Mouse (Mus musculus) midbrain, embryonic 14.5 days (tissue): ENCODE results near the gene Gadd45b. TPM values are rescaled to one million over a fixed set of nuclear protein-coding genes. Genes with fewer than 3 reads are reported as not detected.

Experiments
- ATAC-seq: fragments of 200-750 bp; cut with Nextera tagmentation; 2 replicates; pipeline ENCODE4 v1.8.0; 2017; ENCODE audit warnings: moderate number of reproducible peaks, moderate library complexity; ENCODE audit not compliant: low FRiP score, low TSS enrichment
- DNase-seq: peaks from one replicate; pipeline ENCODE4 v3.0.0-alpha.2; 2015
- H3K27ac ChIP-seq: fragments of 300-500 bp; sonication (generic); replicated peaks from 2 replicates; pipeline ENCODE4 v1.5.1; 2014; ENCODE audit warnings: mild to moderate bottlenecking, low read depth, low read length, moderate library complexity
- H3K27me3 ChIP-seq: fragments of 300-500 bp; sonication (generic); 2 replicates; pipeline ENCODE4 v1.6.1; 2014; ENCODE audit warnings: low read length, control low read depth, mixed read lengths; ENCODE audit not compliant: control insufficient read depth, insufficient read depth
- H3K36me3 ChIP-seq: fragments of 300-500 bp; sonication (generic); 2 replicates; pipeline ENCODE4 v1.6.1; 2014; ENCODE audit warnings: low read length, control low read depth; ENCODE audit not compliant: control insufficient read depth, insufficient read depth
- H3K4me1 ChIP-seq: fragments of 300-500 bp; sonication (generic); 2 replicates; pipeline ENCODE4 v1.6.1; 2014; ENCODE audit warnings: mild to moderate bottlenecking, antibody characterized with exemption, low read length, control low read depth; ENCODE audit not compliant: control insufficient read depth, insufficient read depth
- H3K4me2 ChIP-seq: fragments of 300-500 bp; sonication (generic); 2 replicates; pipeline ENCODE4 v1.6.1; 2014; ENCODE audit warnings: mild to moderate bottlenecking, low read length, moderate library complexity
- H3K4me3 ChIP-seq: fragments of 300-500 bp; sonication (generic); replicated peaks from 2 replicates; pipeline ENCODE4 v1.5.1; 2014; ENCODE audit warnings: low read depth, low read length
- H3K9ac ChIP-seq: fragments of 300-500 bp; sonication (generic); replicated peaks from 2 replicates; pipeline ENCODE4 v1.6.1; 2014; ENCODE audit warnings: mild to moderate bottlenecking, low read length, moderate library complexity
- H3K9me3 ChIP-seq: fragments of 300-500 bp; sonication (generic); 2 replicates; pipeline ENCODE4 v1.6.1; 2016; ENCODE audit warnings: low read length, control low read depth, mixed read lengths; ENCODE audit not compliant: control insufficient read depth
- WGBS: fragments of 180-500 bp; shearing (Covaris S2); extraction: QIAGEN DNeasy Blood & Tissue Kit; methylation state at CpG from one replicate; pipeline ENCODE4 v1.1.7; 2014; 5-methylcytosine and 5-hydroxymethylcytosine counted together
- polyA plus RNA-seq: library from polyadenylated mRNA; unstranded; fragments of >200 nt; fragmentation: Nextera tagmentation; extraction: Ambion mirVana; gene quantifications from 2 replicates; pipeline ENCODE4 v1.2.1, GENCODE M21; 2014

The Gadd45b gene
- polyA plus RNA-seq, 1 experiment from 2014 or later: 8.0 TPM

- no peaks in the 10 kb centered on the region for H3K36me3 ChIP-seq
- H3K4me3 ChIP-seq: no peak overlapping the region
- H3K27me3 ChIP-seq: no peaks in the 10 kb centered on the region
- H3K9ac ChIP-seq: no peak overlapping the region
- no peaks in the 10 kb centered on the region for H3K4me1 ChIP-seq
- H3K9me3 ChIP-seq: no peaks in the 10 kb centered on the region
- 78% methylated on average over 5 of the region's 5 CpGs for WGBS
- DNase-seq (no peak), ATAC-seq (no peak)
- no peak overlapping the region for H3K4me2 ChIP-seq
- no peak overlapping the region for H3K27ac ChIP-seq
These were observed 32.7 kb downstream of the Gadd45b start for GRCm38 (mm10) chr10:80962585-80962984.

DNA sequence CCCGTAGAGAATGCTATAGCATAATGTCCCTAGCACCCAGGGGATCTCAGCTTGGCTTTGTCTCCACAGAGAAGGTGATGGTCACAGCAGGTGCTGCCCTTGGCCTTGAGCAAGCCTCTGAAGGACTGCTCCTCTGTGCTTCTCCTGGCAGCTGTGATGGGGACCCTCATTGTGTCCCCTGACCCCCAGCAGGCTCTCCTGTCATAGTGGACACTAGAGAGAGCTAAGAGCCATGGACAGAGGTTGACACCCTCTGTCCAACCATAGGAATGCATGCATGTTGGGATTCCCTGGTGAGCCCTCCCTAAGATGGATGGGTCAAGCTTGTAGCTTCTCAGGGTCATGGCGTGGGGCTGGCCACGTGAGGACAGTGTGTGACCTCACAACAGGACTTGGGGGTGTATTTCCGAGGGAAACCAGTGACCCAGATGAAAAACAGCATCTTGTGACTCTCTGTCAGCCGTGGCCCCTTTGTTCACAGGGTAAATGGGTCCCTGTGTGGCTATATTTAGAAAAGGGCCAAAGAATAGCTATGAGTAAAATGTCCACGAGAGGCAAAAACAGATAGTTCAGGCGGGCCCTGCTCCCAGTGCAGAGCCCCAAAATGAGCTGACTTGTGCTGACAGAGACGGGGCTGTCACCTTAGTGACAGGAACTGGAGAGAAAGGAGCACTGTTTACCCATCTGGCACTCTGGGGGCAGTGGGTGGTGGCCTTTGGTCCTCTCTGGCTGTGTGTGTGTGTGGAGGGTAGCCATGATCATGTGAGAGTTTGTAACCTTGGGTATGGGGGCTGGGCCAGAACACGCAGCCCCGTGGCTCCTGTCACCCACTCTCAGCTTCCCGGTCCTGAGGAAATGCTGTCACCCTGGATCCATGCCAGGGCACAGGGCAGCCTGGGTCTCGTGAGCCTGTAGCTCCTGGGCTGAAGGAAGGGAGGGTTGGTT, 33.4 kb downstream of the Gadd45b start:
- WGBS: 62% methylated on average over 12 of the region's 12 CpGs
- Histone ChIP-seq H3K36me3 (no peaks in the 10 kb centered on the region), H3K4me2 (no peak overlapping the region), H3K9me3 (no peaks in the 10 kb centered on the region), H3K4me1 (no peaks in the 10 kb centered on the region), H3K4me3 (no peak overlapping the region), H3K27ac (no peak overlapping the region), H3K9ac (no peak overlapping the region), H3K27me3 (no peaks in the 10 kb centered on the region)
- no peak for DNase-seq
- ATAC-seq: no peak

GRCm38 (mm10) chr10:80966296-80966695, 36.4 kb downstream of the Gadd45b start:
- DNase-seq (no peak), ATAC-seq (no peak)
- Histone ChIP-seq H3K4me1 (no peaks in the 10 kb centered on the region), H3K36me3 (no peaks in the 10 kb centered on the region), H3K4me3 (no peak overlapping the region), H3K9ac (no peak overlapping the region), H3K9me3 (no peaks in the 10 kb centered on the region), H3K27ac (no peak overlapping the region), H3K4me2 (no peak overlapping the region), H3K27me3 (no peaks in the 10 kb centered on the region)
- 70% methylated on average over 12 of the region's 12 CpGs for WGBS

- Histone ChIP-seq H3K9me3 (no peaks in the 10 kb centered on the region), H3K27me3 (no peaks in the 10 kb centered on the region), H3K4me1 (no peaks in the 10 kb centered on the region), H3K9ac (no peak overlapping the region), H3K4me2 (no peak overlapping the region), H3K4me3 (no peak overlapping the region), H3K36me3 (no peaks in the 10 kb centered on the region), H3K27ac (no peak overlapping the region)
- 70% methylated on average over 3 of the region's 3 CpGs for WGBS
- ATAC-seq: no peak
- peak; percentile 58 for DNase-seq
These were observed 37.3 kb downstream of the Gadd45b start for GRCm38 (mm10) chr10:80967101-80967656.

- DNase-seq (no peak), ATAC-seq (no peak)
- H3K27ac ChIP-seq: no peak overlapping the region
- no peaks in the 10 kb centered on the region for H3K9me3 ChIP-seq
- no peak overlapping the region for H3K9ac ChIP-seq
- WGBS: 85% methylated on average over 4 of the region's 4 CpGs
- H3K36me3 ChIP-seq: no peaks in the 10 kb centered on the region
- H3K4me2 ChIP-seq: no peak overlapping the region
- H3K4me3 ChIP-seq: no peak overlapping the region
- no peaks in the 10 kb centered on the region for H3K27me3 ChIP-seq
- peaks cover 6% of the 10 kb centered on the region; the same call in 1 of the 2 replicates for H3K4me1 ChIP-seq
These were observed 38.2 kb downstream of the Gadd45b start for GRCm38 (mm10) chr10:80968106-80968505.

- Histone ChIP-seq H3K9me3 (no peaks in the 10 kb centered on the region), H3K4me1 (peaks cover 6% of the 10 kb centered on the region; the same call in 1 of the 2 replicates), H3K27me3 (no peaks in the 10 kb centered on the region), H3K36me3 (no peaks in the 10 kb centered on the region), H3K4me3 (no peak overlapping the region), H3K4me2 (no peak overlapping the region), H3K9ac (no peak overlapping the region), H3K27ac (no peak overlapping the region)
- DNase-seq (no peak), ATAC-seq (no peak)
- 80% methylated on average over 3 of the region's 3 CpGs for WGBS
These were observed 39.4 kb downstream of the Gadd45b start for GRCm38 (mm10) chr10:80969298-80969697.

GRCm38 (mm10) chr10:80970159-80970558, 40.3 kb downstream of the Gadd45b start:
- Histone ChIP-seq H3K4me3 (no peak overlapping the region), H3K9me3 (no peaks in the 10 kb centered on the region), H3K4me1 (peaks cover 6% of the 10 kb centered on the region; the same call in 1 of the 2 replicates), H3K36me3 (no peaks in the 10 kb centered on the region), H3K9ac (no peak overlapping the region), H3K4me2 (no peak overlapping the region), H3K27me3 (no peaks in the 10 kb centered on the region), H3K27ac (no peak overlapping the region)
- ATAC-seq: no peak
- 82% methylated on average over 8 of the region's 8 CpGs for WGBS
- no peak for DNase-seq

DNA sequence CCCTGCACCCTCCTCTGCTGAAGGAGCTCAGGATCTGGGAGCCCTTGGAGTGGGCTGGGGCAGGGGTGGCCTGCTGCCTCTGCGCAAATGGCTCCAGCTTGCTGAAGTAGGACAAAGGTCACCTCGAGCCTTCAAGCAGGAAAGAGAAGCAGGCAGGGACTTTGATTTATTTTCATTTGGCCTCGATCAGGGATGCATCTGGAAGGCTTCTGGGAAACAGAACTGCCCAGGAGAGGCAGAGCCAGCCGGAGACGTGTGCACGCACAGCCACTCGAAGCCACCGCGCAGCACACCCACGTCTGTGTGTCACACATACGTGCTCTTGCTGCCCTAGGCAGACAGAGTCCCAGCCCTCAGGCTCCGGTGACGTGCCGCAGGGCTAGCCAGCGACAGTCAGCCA, 41.7 kb downstream of the Gadd45b start:
- Histone ChIP-seq H3K27ac (no peak overlapping the region), H3K4me1 (peaks cover 6% of the 10 kb centered on the region; the same call in 1 of the 2 replicates), H3K4me2 (no peak overlapping the region), H3K9ac (no peak overlapping the region), H3K9me3 (no peaks in the 10 kb centered on the region), H3K27me3 (no peaks in the 10 kb centered on the region), H3K4me3 (no peak overlapping the region), H3K36me3 (no peaks in the 10 kb centered on the region)
- WGBS: 87% methylated on average over 15 of the region's 15 CpGs
- DNase-seq: no peak
- ATAC-seq: no peak
